Mouse (Mus musculus): ENCODE results near the gene Wsb1. TPM values are rescaled to one million over a fixed set of nuclear protein-coding genes. Genes with fewer than 3 reads are reported as not detected.

Wsb1 gene
- polyA plus RNA-seq, 1 experiment from 2014 or later = 203 TPM

- H3K4me3 ChIP-seq = no peak overlapping the region
- WGBS = 80% methylated on average over 4 of the region's 4 CpGs
- H3K4me1 ChIP-seq = peaks cover 52% of the 10 kb centered on the region
- H3K27ac ChIP-seq = peak overlapping the region; percentile 52; the same call in 1 of the 2 replicates
- no peaks in the 10 kb centered on the region for H3K27me3 ChIP-seq (ENCODE audit: insufficient read depth, poor library complexity, severe bottlenecking)
- no peaks in the 10 kb centered on the region for H3K9me3 ChIP-seq
- no peak for DNase-seq (ENCODE audit: low spot score)
- H3K36me3 ChIP-seq = no peaks in the 10 kb centered on the region
Measured at GRCm38 (mm10) chr11:79198562-79198961, 55.9 kb downstream of the Wsb1 start.

GRCm38 (mm10) chr11:79197846-79198235 is 56.6 kb downstream of the Wsb1 start:
- Histone ChIP-seq H3K4me3 (no peak overlapping the region), H3K27me3 (ENCODE audit: insufficient read depth, poor library complexity, severe bottlenecking) (no peaks in the 10 kb centered on the region), H3K4me1 (peaks cover 52% of the 10 kb centered on the region), H3K36me3 (no peaks in the 10 kb centered on the region), H3K9me3 (no peaks in the 10 kb centered on the region), H3K27ac (peak overlapping the region; percentile 77; the same call in 1 of the 2 replicates)
- 55% methylated on average over 6 of the region's 6 CpGs for WGBS
- DNase-seq (ENCODE audit: low spot score) = no peak

- DNase-seq (ENCODE audit: low spot score) = no peak
- whole genome bisulfite sequencing = 70% methylated on average over 13 of the region's 13 CpGs
- no peaks in the 10 kb centered on the region for H3K9me3 ChIP-seq
- H3K36me3 ChIP-seq = no peaks in the 10 kb centered on the region
- peaks cover 52% of the 10 kb centered on the region for H3K4me1 ChIP-seq
- H3K27me3 ChIP-seq (ENCODE audit: insufficient read depth, poor library complexity, severe bottlenecking) = no peaks in the 10 kb centered on the region
- no peak overlapping the region for H3K4me3 ChIP-seq
- H3K27ac ChIP-seq = peak overlapping the region; percentile 77
Measured at GRCm38 (mm10) chr11:79196876-79197845, 57.3 kb downstream of the Wsb1 start.

GRCm38 (mm10) chr11:79196196-79196869 is 58.1 kb downstream of the Wsb1 start:
- no peaks in the 10 kb centered on the region for H3K27me3 ChIP-seq (ENCODE audit: insufficient read depth, poor library complexity, severe bottlenecking)
- no peak for DNase-seq (ENCODE audit: low spot score)

GRCm38 (mm10) chr11:79192176-79192575 is 62.3 kb downstream of the Wsb1 start:
- H3K36me3 ChIP-seq = no peaks in the 10 kb centered on the region
- H3K27me3 ChIP-seq (ENCODE audit: insufficient read depth, poor library complexity, severe bottlenecking) = no peaks in the 10 kb centered on the region
- no peak overlapping the region for H3K27ac ChIP-seq
- H3K4me1 ChIP-seq = peaks cover 26% of the 10 kb centered on the region
- 81% methylated on average over 1 of the region's 1 CpGs for WGBS
- H3K9me3 ChIP-seq = no peaks in the 10 kb centered on the region
- H3K4me3 ChIP-seq = no peak overlapping the region
- no peak for DNase-seq (ENCODE audit: low spot score)

More at GRCm38 (mm10) chr11:79196196-79196869, 58.1 kb downstream of the Wsb1 start:
- Histone ChIP-seq H3K4me3 (no peak overlapping the region), H3K9me3 (no peaks in the 10 kb centered on the region), H3K36me3 (no peaks in the 10 kb centered on the region), H3K27ac (peak overlapping the region; percentile 77), H3K4me1 (peaks cover 55% of the 10 kb centered on the region)
- WGBS = 30% methylated on average over 3 of the region's 3 CpGs

GRCm38 (mm10) chr11:79191214-79191613 is 63.3 kb downstream of the Wsb1 start:
- no peak overlapping the region for H3K4me3 ChIP-seq
- no peaks in the 10 kb centered on the region for H3K36me3 ChIP-seq
- peak overlapping the region; percentile 67 for H3K27ac ChIP-seq
- H3K9me3 ChIP-seq = no peaks in the 10 kb centered on the region
- 55% methylated on average over 4 of the region's 4 CpGs for WGBS
- DNase-seq (ENCODE audit: low spot score) = no peak
- H3K4me1 ChIP-seq = peaks cover 17% of the 10 kb centered on the region
- H3K27me3 ChIP-seq (ENCODE audit: insufficient read depth, poor library complexity, severe bottlenecking) = no peaks in the 10 kb centered on the region

GRCm38 (mm10) chr11:79190257-79190656 is 64.2 kb downstream of the Wsb1 start:
- 88% methylated on average over 2 of the region's 2 CpGs for WGBS
- no peaks in the 10 kb centered on the region for H3K27me3 ChIP-seq (ENCODE audit: insufficient read depth, poor library complexity, severe bottlenecking)
- no peaks in the 10 kb centered on the region for H3K9me3 ChIP-seq
- DNase-seq (ENCODE audit: low spot score) = no peak
- H3K27ac ChIP-seq = no peak overlapping the region
- no peaks in the 10 kb centered on the region for H3K36me3 ChIP-seq
- H3K4me1 ChIP-seq = peaks cover 15% of the 10 kb centered on the region
- no peak overlapping the region for H3K4me3 ChIP-seq

Other genes with a start within 250 kb of the Wsb1 start
- 1.9 and 3.3 TPM in 2 replicates for gene Ksr1, start 108.3 kb downstream of the Wsb1 start, polyA plus RNA-seq (2016; fragmentation: Nextera tagmentation; extraction: Ambion mirVana)
- gene Gm9964, start 42.2 kb upstream of the Wsb1 start, polyA plus RNA-seq (2016; fragmentation: Nextera tagmentation; extraction: Ambion mirVana) = 0.21 TPM in 1 of 2 replicates, not detected in the other
- gene Nf1, start 85.0 kb upstream of the Wsb1 start, polyA plus RNA-seq (2016; fragmentation: Nextera tagmentation; extraction: Ambion mirVana) = 4.1 and 5.1 TPM in 2 replicates
- gene Omg, start 249.4 kb upstream of the Wsb1 start, polyA plus RNA-seq (2016; fragmentation: Nextera tagmentation; extraction: Ambion mirVana) = 0.12 and 0.16 TPM in 2 replicates